Mouse (Mus musculus): ENCODE data around the gene Rasip1. TPM values are rescaled to one million over a fixed set of nuclear protein-coding genes. Genes with fewer than 3 reads are reported as not detected.

The Rasip1 gene
- polyA plus RNA-seq (2012; rRNA removed) = 3.2 and 3.6 TPM in 2 replicates

DNA sequence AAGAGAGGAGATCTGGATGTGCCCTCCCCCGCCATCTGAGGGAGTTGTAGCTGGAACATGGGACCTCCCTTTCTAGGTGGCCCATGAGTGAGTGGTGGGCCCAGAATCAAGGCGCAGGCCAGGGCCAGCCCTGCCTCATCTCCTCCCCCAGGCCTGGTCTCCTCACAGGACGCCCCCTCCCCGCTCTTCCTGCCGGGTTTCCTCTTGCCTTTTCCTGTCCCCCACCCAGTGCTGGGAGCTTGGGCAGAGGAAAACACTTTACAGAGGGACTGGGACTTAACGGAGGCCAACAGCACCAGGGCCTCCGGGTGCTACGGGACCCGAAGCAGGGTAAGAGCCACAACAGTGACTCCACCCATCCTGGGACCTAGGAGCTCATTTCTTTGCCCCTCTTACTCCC lies at the start of gene Rasip1:
Gene Rasip1 (plus strand): TSS at position 228 of the 400 bp plus-strand sequence.

DNA sequence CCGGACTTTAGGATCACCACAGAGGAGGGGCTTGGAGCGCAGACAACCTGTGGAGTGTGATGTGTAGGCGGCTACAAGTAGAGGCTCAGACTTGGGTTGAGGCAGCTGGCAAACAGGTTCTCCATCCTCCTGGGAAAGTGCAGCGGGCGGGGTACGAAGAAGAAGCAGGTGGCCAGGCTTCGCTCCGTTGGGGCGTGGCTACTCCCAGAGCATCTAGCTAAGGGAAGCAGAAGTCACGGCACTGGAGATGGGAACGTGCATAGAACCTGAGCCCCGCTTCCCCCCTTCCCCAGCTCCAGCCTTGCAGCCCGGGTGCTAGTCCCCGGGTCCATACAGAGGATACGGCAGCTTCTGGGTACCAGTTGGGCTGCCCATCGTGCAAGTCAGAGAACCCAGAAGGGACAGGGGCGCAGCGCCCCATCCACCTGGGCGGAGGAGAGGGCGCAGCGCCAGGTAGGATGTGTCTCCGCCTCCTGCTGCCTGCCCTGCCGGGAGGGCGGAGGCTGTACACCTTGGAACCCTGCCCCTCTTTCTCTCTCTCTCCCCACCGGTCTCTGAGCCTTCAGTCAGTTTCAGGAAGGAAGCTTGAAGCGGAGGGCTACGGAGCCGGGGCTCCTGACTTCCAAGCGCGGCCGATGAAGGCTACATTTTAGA lies 10.1 kb upstream of the Rasip1 start, which contains the start of gene Fut1:
Gene Fut1 (plus strand): TSS at position 248 of the 654 bp plus-strand sequence.

DNA sequence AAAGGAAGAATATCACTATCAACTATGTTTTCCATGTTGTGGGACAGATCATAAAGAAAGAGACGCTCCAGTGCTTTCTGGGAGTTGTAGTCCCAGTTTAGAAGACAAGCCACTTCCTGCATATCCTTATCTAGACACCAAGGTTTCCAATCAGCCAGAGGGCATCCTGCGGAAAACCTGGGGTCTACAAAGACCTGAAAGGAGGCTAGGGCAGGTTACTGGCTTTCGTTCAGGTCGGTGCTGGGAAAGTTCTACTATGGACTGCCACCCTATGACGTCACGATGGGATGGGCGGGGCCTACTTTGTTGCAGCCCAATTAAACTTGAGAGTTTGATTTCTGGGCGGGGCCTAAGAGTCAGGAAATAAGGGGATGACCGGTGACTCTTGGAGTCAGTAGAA lies 5.8 kb upstream of the Rasip1 start, which contains the start of gene Izumo1:
Gene Izumo1 (plus strand): TSS at position 369 of the 400 bp plus-strand sequence.

DNA sequence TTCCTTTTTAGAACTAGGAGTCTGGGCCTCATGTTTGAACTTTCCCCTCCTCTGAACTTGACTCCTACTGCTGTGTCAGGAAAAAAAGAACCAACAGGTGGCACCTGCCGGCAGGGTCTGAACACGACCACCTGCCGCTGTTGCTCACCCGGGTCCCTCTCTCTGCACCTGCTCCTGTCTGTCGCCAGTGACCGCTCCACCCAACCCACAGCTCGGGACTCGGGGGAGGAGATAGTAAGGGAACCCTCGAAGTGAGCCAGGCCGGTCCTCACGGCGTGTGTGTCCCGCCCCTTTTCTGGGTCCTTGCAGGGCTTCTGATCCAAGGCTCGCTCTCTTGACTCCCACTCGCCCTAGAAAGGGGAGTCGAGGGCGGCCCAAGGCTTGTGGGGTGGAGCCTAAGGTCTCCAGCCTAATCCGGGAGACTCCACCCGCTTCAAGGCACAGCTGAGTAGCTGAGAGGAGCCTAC lies 12.3 kb downstream of the Rasip1 start, which contains the start of gene Mamstr:
Gene Mamstr (plus strand): TSS at position 417 of the 467 bp plus-strand sequence.

DNA sequence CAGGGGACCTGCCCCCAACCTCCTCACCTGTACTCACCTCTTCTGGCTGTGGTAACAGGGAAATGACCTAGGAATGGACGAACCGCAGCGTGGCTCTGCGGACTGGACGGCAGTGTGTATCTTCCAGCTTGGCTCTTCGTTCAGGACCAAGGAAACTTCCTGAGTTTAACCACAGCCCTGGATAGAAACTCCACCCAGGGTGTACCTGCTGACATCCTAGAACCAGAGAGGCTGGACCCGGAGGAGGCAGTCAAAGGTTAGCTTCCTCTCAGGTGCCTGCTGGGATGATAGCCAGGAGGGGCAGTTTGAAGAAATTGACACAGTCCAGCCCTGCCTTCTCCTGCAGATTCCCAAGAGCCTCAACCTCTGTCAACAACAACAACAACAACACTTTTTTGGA lies 38.9 kb downstream of the Rasip1 start, which contains the start of gene Fut2:
Gene Fut2 (minus strand): TSS at position 234 of the 400 bp plus-strand sequence.

DNA sequence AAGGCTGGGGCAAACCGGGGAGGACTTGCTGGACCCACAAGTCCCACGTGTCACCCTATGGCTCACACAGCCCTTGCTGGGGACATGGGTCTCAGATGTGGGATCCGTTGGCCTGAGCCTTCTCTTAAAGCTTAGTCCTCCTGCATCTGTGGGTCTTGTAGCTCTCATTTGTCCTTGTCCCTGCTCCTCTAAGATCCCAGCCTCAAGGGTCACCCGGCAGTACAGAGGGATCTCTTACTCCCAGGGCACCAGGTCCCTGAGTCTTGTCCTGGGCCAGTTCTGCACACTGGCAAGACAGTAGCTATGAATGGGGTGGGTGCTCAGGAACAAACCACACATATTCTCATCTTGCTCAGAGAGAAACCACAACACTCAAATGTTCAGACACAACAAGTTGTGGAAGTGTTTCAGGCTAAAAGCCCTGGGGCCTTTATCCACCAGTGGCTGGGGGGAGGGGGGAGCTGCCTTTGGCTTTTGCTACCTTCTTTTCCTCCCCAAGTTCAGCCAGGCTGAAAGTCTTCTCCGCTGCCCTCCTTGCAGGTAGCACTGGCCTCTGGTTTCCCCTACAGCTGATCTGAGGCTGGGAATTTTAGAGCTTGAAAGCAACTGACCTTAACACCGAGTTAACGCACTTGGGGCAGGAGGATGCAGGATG lies 56.2 kb downstream of the Rasip1 start, which contains the start of gene Ntn5:
Gene Ntn5 (plus strand): TSS at position 627 of the 655 bp plus-strand sequence.

Other genes starting within 250 kb of the Rasip1 start
- 152 and 184 TPM in 2 replicates for gene Snrnp70, start 231.7 kb upstream of the Rasip1 start, polyA plus RNA-seq (2012; rRNA removed)
- not detected in 2 replicates for gene Kcna7, start 221.8 kb upstream of the Rasip1 start, polyA plus RNA-seq (2012; rRNA removed)
- gene Ntf5, start 213.8 kb upstream of the Rasip1 start, polyA plus RNA-seq (2012; rRNA removed) = 0.15 and 0.17 TPM in 2 replicates
- gene Lhb, start 206.7 kb upstream of the Rasip1 start, polyA plus RNA-seq (2012; rRNA removed) = not detected in 2 replicates
- gene Gys1, start 192.6 kb upstream of the Rasip1 start, polyA plus RNA-seq (2012; rRNA removed) = 7.5 and 9.9 TPM in 2 replicates
- 37.3 and 45.2 TPM in 2 replicates for gene Ruvbl2, start 189.4 kb upstream of the Rasip1 start, polyA plus RNA-seq (2012; rRNA removed)
- gene Ftl1, start 167.6 kb upstream of the Rasip1 start, polyA plus RNA-seq (2012; rRNA removed) = 1,700 and 2,007 TPM in 2 replicates
- 47.6 and 49.6 TPM in 2 replicates for gene Bax, start 160.6 kb upstream of the Rasip1 start, polyA plus RNA-seq (2012; rRNA removed)
- gene Tulp2, start 145.6 kb upstream of the Rasip1 start, polyA plus RNA-seq (2012; rRNA removed) = 0.12 and 0.15 TPM in 2 replicates
- 0.12 TPM in 1 of 2 replicates, not detected in the other for gene Gm45808, start 140.7 kb upstream of the Rasip1 start, polyA plus RNA-seq (2012; rRNA removed)
- gene Dhdh, start 138.7 kb upstream of the Rasip1 start, polyA plus RNA-seq (2012; rRNA removed) = 5.7 and 6.5 TPM in 2 replicates
- 75.2 and 76.4 TPM in 2 replicates for gene Nucb1, start 117.1 kb upstream of the Rasip1 start, polyA plus RNA-seq (2012; rRNA removed)
- gene Ppp1r15a, start 101.2 kb upstream of the Rasip1 start, polyA plus RNA-seq (2012; rRNA removed) = 79.7 and 101 TPM in 2 replicates
- gene Plekha4, start 101.2 kb upstream of the Rasip1 start, polyA plus RNA-seq (2012; rRNA removed) = 1.2 and 1.7 TPM in 2 replicates
- gene Hsd17b14, start 72.6 kb upstream of the Rasip1 start, polyA plus RNA-seq (2012; rRNA removed) = 0.78 and 1.3 TPM in 2 replicates
- gene Bcat2, start 57.3 kb upstream of the Rasip1 start, polyA plus RNA-seq (2012; rRNA removed) = 41.1 and 45.0 TPM in 2 replicates
- gene Fgf21, start 12.0 kb upstream of the Rasip1 start, polyA plus RNA-seq (2012; rRNA removed) = 3.1 and 3.5 TPM in 2 replicates
- gene Fut1, start 10.2 kb upstream of the Rasip1 start, polyA plus RNA-seq (2012; rRNA removed) = 0.17 and 0.24 TPM in 2 replicates
- gene Izumo1, start 5.7 kb upstream of the Rasip1 start, polyA plus RNA-seq (2012; rRNA removed) = 0.09 and 0.12 TPM in 2 replicates
- 0.50 TPM in 2 replicates for gene Mamstr, start 12.5 kb downstream of the Rasip1 start, polyA plus RNA-seq (2012; rRNA removed)
- 0.04 and 0.05 TPM in 2 replicates for gene Fut2, start 38.9 kb downstream of the Rasip1 start, polyA plus RNA-seq (2012; rRNA removed)
- 0.01 and 0.04 TPM in 2 replicates for gene Ntn5, start 56.5 kb downstream of the Rasip1 start, polyA plus RNA-seq (2012; rRNA removed)
- gene Sec1, start 66.9 kb downstream of the Rasip1 start, polyA plus RNA-seq (2012; rRNA removed) = 0.01 and 0.02 TPM in 2 replicates
- 0.48 and 0.74 TPM in 2 replicates for gene Car11, start 72.4 kb downstream of the Rasip1 start, polyA plus RNA-seq (2012; rRNA removed)
- gene Dbp, start 77.6 kb downstream of the Rasip1 start, polyA plus RNA-seq (2012; rRNA removed) = 0.84 and 0.87 TPM in 2 replicates
- 485 and 498 TPM in 2 replicates for gene Rpl18, start 88.0 kb downstream of the Rasip1 start, polyA plus RNA-seq (2012; rRNA removed)
- 9.6 and 10.4 TPM in 2 replicates for gene Sphk2, start 90.5 kb downstream of the Rasip1 start, polyA plus RNA-seq (2012; rRNA removed)
- gene Fam83e, start 93.7 kb downstream of the Rasip1 start, polyA plus RNA-seq (2012; rRNA removed) = 0.14 and 0.16 TPM in 2 replicates
- not detected in 2 replicates for gene Spaca4, start 98.3 kb downstream of the Rasip1 start, polyA plus RNA-seq (2012; rRNA removed)
- gene Lmtk3, start 156.2 kb downstream of the Rasip1 start, polyA plus RNA-seq (2012; rRNA removed) = 0.06 and 0.10 TPM in 2 replicates
- gene Sult2b1, start 157.2 kb downstream of the Rasip1 start, polyA plus RNA-seq (2012; rRNA removed) = 0.13 and 0.35 TPM in 2 replicates
- gene Cyth2, start 187.1 kb downstream of the Rasip1 start, polyA plus RNA-seq (2012; rRNA removed) = 15.6 and 16.9 TPM in 2 replicates
- gene Kcnj14, start 197.3 kb downstream of the Rasip1 start, polyA plus RNA-seq (2012; rRNA removed) = 0.07 and 0.11 TPM in 2 replicates
- gene Grwd1, start 203.5 kb downstream of the Rasip1 start, polyA plus RNA-seq (2012; rRNA removed) = 8.0 and 8.4 TPM in 2 replicates
- gene Kdelr1, start 245.3 kb downstream of the Rasip1 start, polyA plus RNA-seq (2012; rRNA removed) = 101 and 102 TPM in 2 replicates

All from liver, embryonic 18 days (tissue).